Mouse (Mus musculus): ENCODE data around the gene Osbpl8.

DNA sequence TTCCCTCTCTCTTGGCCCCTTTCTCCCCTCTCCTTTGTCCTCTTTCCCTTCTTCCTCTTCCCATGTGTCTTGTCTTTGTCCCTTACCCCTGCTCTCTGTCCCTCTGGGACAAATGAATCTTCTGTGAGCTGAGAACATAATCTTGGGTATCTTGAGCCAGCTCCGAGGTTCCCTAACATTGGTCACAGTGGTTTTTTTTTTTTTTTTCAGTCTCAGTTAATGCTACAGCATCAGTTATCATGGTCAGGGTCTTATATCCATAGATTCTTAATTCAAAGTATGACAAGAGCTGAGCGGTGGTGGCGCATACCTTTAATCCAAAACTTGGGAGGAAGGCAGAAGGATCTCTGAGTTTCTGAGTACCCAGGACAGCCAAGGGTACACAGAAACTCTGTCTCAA is 4.0 kb upstream of the Osbpl8 start:
- TF ChIP-seq POLR2A (IDR thresholded peaks at IDR 0.05; ENCODE audit: extremely low read depth, insufficient read depth, low read length) (no peak), CTCF (IDR thresholded peaks at IDR 0.05; ENCODE audit: extremely low read depth, insufficient read depth, low read length) (no peak)

Measured in cortical plate, adult 2 months (tissue).